Mouse (Mus musculus): ENCODE measurements around the gene Haus5.

- TF ChIP-seq MAX (IDR thresholded peaks at IDR 0.05) (no peak), CTCF (IDR thresholded peaks at IDR 0.05; ENCODE audit: control insufficient read depth, insufficient read depth, insufficient read length) (no peak), MYOG (IDR thresholded peaks at IDR 0.05; ENCODE audit: control insufficient read depth, extremely low read depth, insufficient read length) (no peak), CEBPB (IDR thresholded peaks at IDR 0.05; ENCODE audit: low read depth) (no peak), FOSL1 (IDR thresholded peaks at IDR 0.05; ENCODE audit: insufficient read depth, low read length, poor library complexity, severe bottlenecking) (no peak), USF1 (IDR thresholded peaks at IDR 0.05; ENCODE audit: low read depth) (no peak)
Observed at GRCm38 (mm10) chr7:30635752-30636151, 29.0 kb downstream of the Haus5 start, which contains the start of gene Etv2.

Data from C2C12 (cell line).